Mouse (Mus musculus) embryonic facial prominence, embryonic 14.5 days (tissue): ENCODE measurements around the gene Tk2. TPM values are rescaled to one million over a fixed set of nuclear protein-coding genes. Genes with fewer than 3 reads are reported as not detected.

Experiments
- ATAC-seq: fragments of 200-750 bp; cut with Nextera tagmentation; 2 replicates; pipeline ENCODE4 v1.8.0; 2017; ENCODE audit warnings: low read depth, moderate number of reproducible peaks, moderate TSS enrichment
- DNase-seq: peaks from one replicate; pipeline ENCODE4 v3.0.0-alpha.2; 2015; ENCODE audit warnings: low spot score
- H3K27ac ChIP-seq: fragments of 300-500 bp; sonication (generic); replicated peaks from 2 replicates; pipeline ENCODE4 v1.5.1; 2014; ENCODE audit warnings: low read depth, mild to moderate bottlenecking, low read length, moderate library complexity
- H3K27me3 ChIP-seq: fragments of 300-500 bp; sonication (generic); replicated peaks from 2 replicates; pipeline ENCODE4 v1.6.1; 2014; ENCODE audit warnings: low read length; ENCODE audit not compliant: control insufficient read depth, insufficient read depth
- H3K36me3 ChIP-seq: fragments of 300-500 bp; sonication (generic); 2 replicates; pipeline ENCODE4 v1.6.1; 2014; ENCODE audit warnings: low read length, mixed read lengths; ENCODE audit not compliant: control insufficient read depth, insufficient read depth
- H3K4me1 ChIP-seq: fragments of 300-500 bp; sonication (generic); 2 replicates; pipeline ENCODE4 v1.6.1; 2014; ENCODE audit warnings: antibody characterized with exemption, low read length; ENCODE audit not compliant: control insufficient read depth, insufficient read depth
- H3K4me2 ChIP-seq: fragments of 300-500 bp; sonication (generic); 2 replicates; pipeline ENCODE4 v1.6.1; 2014; ENCODE audit warnings: low read depth, mild to moderate bottlenecking, low read length, moderate library complexity, mixed read lengths
- H3K4me3 ChIP-seq: fragments of 300-500 bp; sonication (generic); 2 replicates; pipeline ENCODE4 v1.5.1; 2014; ENCODE audit warnings: low read depth, mild to moderate bottlenecking, low read length
- H3K9ac ChIP-seq: fragments of 300-500 bp; sonication (generic); 2 replicates; pipeline ENCODE4 v1.6.1; 2014; ENCODE audit warnings: low read depth, mild to moderate bottlenecking, low read length, moderate library complexity, mixed read lengths
- H3K9me3 ChIP-seq: fragments of 300-500 bp; sonication (generic); 2 replicates; pipeline ENCODE4 v1.6.1; 2016; ENCODE audit warnings: low read length; ENCODE audit not compliant: control insufficient read depth
- WGBS: fragments of 180-500 bp; shearing (Covaris S2); extraction: QIAGEN DNeasy Blood & Tissue Kit; methylation state at CpG from one replicate; pipeline ENCODE4 v1.1.7; 2014; 5-methylcytosine and 5-hydroxymethylcytosine counted together
- polyA plus RNA-seq: library from polyadenylated mRNA; unstranded; fragments of >200 nt; fragmentation: Nextera tagmentation; extraction: Ambion mirVana; gene quantifications from 2 replicates; pipeline ENCODE4 v1.2.1, GENCODE M21; 2014

The Tk2 gene
- polyA plus RNA-seq, 1 experiment from 2014 or later: 16.4 TPM

DNA sequence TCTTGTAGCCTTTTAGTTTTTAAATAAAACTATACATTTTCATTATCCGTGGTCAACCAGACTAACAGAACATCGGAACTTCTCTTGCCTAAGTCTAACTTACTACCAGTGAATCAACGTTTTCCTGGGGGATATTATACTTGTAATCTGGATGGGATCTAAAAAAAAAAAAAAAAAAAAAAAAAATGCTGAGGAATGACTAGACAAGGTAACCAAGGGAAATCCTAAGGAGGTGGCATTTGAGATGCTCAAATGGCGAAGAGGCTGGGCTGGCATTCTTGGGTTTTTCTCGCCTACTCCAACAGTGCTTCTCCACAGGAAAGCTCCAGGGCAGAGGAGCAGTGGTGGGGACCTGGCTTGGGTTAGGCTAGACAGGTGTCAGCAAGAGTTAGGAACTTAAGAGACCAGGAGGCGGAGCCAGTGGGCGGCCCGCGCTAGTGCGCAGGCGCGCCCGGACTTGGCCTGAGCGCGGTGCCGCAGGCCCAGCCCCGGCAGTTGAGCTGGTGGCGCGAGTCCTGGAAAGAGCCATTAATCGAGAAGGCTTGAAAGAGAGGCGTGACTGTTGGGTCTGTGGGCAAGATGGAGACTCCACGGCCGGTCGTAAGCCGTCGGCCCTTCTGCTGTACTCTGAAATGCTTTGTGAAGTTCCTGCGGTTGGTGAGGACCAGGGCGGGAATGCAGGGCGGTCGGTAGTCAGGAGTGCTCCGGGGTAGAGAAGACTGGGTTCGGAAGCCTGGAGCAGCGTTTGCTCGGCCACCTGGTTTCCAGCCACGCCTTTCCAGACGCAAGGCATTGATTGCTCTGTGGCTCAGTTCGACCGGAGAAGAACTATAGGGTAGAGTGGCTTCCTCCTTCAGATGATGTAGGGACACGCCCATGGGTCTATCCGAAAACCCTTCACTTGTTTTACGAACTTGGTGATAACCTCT lies 2.3 kb upstream of the Tk2 start, which contains the start of gene Cklf:
TSS of gene Cklf (plus strand) at position 423 of the 929 bp plus-strand sequence.
- Histone ChIP-seq H3K36me3 (no peaks in the 10 kb centered on the region), H3K4me3 (peak within 1 kb of the TSS; percentile 73), H3K4me1 (peaks cover 13% of the 10 kb centered on the region), H3K4me2 (peak within 1 kb of the TSS; percentile 65), H3K9ac (peak within 1 kb of the TSS; percentile 82), H3K27me3 (peaks cover 3% of the 10 kb centered on the region; the same call in 1 of the 2 replicates), H3K9me3 (no peaks in the 10 kb centered on the region), H3K27ac (peak within 1 kb of the TSS; percentile 88)
- 4% methylated on average over 40 of the region's 41 CpGs for WGBS
- ATAC-seq: peak; percentile 89
- peak; percentile 94 for DNase-seq

DNA sequence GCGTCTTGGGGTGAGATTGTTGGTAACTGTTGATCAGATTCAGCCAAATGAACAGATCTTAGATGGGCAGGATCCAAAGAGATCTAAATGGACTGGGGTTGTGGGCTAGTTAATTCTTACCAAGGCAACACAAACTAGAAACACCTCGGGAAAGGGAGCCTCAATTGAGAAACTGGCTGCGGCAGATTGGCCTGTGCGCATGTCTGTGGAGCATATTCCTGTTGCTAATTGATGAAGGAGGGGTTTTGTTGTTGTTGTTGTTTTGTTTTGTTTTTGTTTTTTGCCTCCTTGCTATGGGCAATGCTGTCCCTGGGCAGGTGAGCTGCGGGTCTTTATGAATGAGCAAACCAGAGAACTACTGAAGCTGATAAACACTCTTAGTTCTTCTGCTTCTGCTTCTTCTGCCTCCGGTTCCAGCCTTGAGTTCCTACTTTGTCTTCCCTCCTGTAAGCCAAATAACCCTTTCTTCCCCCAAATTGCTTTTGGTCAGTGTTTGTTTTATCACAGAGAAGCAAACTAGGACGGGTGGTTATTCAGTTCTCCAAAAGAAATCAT lies 1.2 kb upstream of the Tk2 start:
- no peak overlapping the region for H3K4me3 ChIP-seq
- H3K9me3 ChIP-seq: no peaks in the 10 kb centered on the region
- DNase-seq: no peak
- no peak overlapping the region for H3K4me2 ChIP-seq
- no peak overlapping the region for H3K27ac ChIP-seq
- no peak overlapping the region for H3K9ac ChIP-seq
- peaks cover 8% of the 10 kb centered on the region; the same call in 1 of the 2 replicates for H3K36me3 ChIP-seq
- peaks cover 3% of the 10 kb centered on the region; the same call in 1 of the 2 replicates for H3K27me3 ChIP-seq
- ATAC-seq: no peak
- H3K4me1 ChIP-seq: peaks cover 13% of the 10 kb centered on the region
- WGBS: 81% methylated on average over 7 of the region's 7 CpGs

DNA sequence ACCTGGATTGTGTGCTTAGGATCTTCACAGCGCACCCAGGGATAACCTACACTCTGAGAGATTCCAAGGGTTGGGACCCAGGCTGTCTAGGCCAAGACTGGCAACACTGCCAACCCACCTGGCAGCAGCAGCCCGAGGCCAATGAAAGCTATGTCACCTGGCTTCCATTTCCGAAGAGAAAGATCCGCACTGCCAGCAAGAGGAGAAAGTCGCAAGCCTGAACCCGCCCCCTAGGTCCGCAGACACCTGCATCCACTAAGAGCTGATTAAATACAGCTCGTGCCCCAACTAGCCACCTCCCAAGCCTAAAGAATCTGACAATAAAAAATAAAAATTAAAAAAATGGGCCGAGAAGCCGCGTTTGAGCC lies 466 bp downstream of the Tk2 start:
- H3K36me3 ChIP-seq: peaks cover 13% of the 10 kb centered on the region; the same call in 1 of the 2 replicates
- H3K9me3 ChIP-seq: no peaks in the 10 kb centered on the region
- H3K27me3 ChIP-seq: peaks cover 3% of the 10 kb centered on the region; the same call in 1 of the 2 replicates
- H3K4me3 ChIP-seq: peak overlapping the region; percentile 88
- H3K4me1 ChIP-seq: peaks cover 13% of the 10 kb centered on the region
- WGBS: 1% methylated on average over 11 of the region's 11 CpGs
- H3K27ac ChIP-seq: peak overlapping the region; percentile 52; the same call in 1 of the 2 replicates
- peak overlapping the region; percentile 89 for H3K4me2 ChIP-seq
- peak; percentile 7; the same call in 1 of the 2 replicates for ATAC-seq
- peak overlapping the region; percentile 83 for H3K9ac ChIP-seq
- DNase-seq: peak; percentile 15

DNA sequence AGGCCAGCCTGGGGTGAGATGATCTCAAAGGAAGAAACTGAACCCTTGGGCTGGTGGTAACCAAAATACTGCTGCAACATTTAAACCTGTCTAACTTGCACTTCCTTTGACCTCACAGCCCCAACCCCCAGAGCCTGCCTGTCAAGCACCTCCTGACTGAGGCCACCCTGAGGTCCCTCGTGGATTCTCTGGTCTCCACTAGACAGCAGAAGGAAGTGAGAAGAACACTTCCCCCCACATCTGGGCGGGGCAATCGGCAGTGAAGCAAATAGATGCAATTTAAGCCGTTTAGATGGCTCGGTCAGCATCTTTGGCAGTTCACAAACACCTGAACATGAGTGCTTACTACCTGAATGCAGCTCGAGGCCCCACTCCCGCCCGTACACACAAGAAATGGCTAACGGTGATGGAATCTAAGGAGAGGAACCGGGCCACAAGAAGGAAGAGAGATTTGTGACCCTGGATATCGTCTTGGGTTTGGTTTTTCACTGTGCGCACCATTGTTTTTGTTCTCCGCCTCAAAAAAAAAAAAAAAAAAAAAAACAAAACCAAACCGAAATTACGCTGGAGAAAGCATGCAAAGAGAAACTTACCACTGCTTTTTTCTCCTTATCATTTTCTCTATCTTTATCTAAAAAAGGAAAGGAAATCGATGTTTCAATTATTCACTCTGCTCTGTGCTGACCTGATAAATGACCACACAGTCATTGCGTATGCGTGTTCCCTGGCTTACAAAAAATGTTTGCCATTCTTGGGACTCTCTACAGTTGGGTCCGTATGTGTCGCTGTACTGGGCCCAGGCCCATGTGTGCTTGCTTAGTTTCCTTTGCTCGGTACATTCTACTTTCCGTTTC lies 1.1 kb downstream of the Tk2 start:
- peaks cover 3% of the 10 kb centered on the region; the same call in 1 of the 2 replicates for H3K27me3 ChIP-seq
- peaks cover 13% of the 10 kb centered on the region for H3K4me1 ChIP-seq
- H3K4me3 ChIP-seq: peak overlapping the region; percentile 88
- H3K36me3 ChIP-seq: peaks cover 19% of the 10 kb centered on the region; the same call in 1 of the 2 replicates
- DNase-seq (peak; percentile 16), ATAC-seq (no peak)
- H3K9me3 ChIP-seq: no peaks in the 10 kb centered on the region
- peak overlapping the region; percentile 83 for H3K9ac ChIP-seq
- WGBS: 65% methylated on average over 22 of the region's 22 CpGs
- H3K27ac ChIP-seq: no peak overlapping the region
- peak overlapping the region; percentile 89 for H3K4me2 ChIP-seq

DNA sequence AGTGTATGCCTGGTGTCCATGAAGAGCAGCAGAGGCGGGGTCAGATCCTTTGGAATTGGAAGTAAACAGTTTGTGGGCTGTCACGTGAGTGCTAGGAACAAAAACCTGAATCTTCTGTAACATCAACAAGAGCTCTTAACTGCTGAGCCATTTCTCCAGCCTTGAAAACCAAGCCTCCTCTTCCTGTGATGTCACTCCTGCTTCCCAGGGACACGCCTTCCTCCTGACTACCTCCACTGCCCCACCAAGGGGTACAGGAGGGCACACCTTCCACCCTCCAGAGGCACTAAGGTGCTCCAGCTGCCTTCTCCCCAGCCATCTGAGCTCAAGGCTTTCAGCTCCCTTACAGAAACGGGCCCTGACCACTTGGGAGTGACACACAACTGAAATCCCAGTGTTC lies 1.7 kb downstream of the Tk2 start:
- WGBS: 81% methylated on average over 4 of the region's 4 CpGs
- Histone ChIP-seq H3K27ac (no peak overlapping the region), H3K4me2 (no peak overlapping the region), H3K36me3 (peaks cover 26% of the 10 kb centered on the region; the same call in 1 of the 2 replicates), H3K9ac (no peak overlapping the region), H3K4me1 (peaks cover 8% of the 10 kb centered on the region), H3K27me3 (peaks cover 3% of the 10 kb centered on the region; the same call in 1 of the 2 replicates), H3K9me3 (no peaks in the 10 kb centered on the region), H3K4me3 (no peak overlapping the region)
- no peak for DNase-seq
- ATAC-seq: no peak

DNA sequence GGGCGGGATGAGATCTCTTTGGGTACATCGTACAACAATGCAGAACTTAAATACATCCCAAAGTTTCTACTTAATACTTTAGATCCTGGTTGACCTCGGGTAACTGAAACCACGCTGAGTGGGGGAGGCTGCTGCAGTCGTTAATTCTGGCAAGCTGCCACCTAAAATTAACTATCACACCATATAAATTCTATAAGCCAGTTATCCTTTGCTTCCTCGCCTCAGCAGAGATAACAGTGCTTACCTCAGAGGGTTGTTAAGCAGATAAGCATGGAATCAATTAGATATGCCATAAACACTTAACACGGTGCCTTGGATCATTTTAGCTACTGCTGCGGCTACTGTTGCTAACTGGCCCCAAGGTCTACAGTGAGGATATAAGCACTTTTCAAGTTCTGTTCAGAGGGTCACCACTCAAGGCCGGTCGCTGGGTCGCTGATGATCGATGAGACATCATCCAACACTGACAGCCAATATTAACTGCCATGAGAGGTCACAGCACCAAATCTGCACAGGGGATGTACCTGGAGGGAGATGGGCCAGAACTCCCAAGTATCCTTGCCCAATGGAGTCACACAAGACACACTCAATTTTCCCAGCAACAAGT lies 6.2 kb downstream of the Tk2 start:
- Histone ChIP-seq H3K4me3 (no peak overlapping the region), H3K27ac (no peak overlapping the region), H3K9ac (no peak overlapping the region), H3K9me3 (no peaks in the 10 kb centered on the region), H3K4me1 (no peaks in the 10 kb centered on the region), H3K4me2 (no peak overlapping the region), H3K27me3 (no peaks in the 10 kb centered on the region), H3K36me3 (peaks cover 60% of the 10 kb centered on the region)
- DNase-seq (no peak), ATAC-seq (no peak)
- WGBS: 74% methylated on average over 12 of the region's 12 CpGs

DNA sequence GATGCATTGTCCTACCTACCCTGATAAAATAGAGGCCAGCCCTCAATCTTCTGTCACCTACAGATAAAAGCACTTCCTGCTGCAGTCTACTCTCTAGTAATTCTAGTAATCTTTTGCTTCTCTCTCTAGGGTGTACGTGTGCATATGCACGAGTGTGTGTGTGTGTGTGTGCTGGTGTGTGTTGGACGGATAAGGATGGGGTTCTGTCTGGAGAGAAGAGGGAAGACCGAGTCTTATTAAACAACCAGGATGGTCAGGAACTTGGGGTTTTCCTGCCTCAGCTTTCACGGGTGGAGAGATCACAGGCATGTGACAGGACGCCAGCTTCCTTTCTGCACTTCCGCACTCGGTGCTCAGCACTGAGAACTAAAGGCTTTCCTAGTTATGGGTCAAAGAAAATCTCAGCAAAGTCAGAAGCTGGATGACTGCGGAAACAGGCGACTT lies 8.9 kb downstream of the Tk2 start:
- DNase-seq (no peak), ATAC-seq (no peak)
- no peak overlapping the region for H3K4me3 ChIP-seq
- WGBS: 85% methylated on average over 10 of the region's 10 CpGs
- no peak overlapping the region for H3K9ac ChIP-seq
- no peaks in the 10 kb centered on the region for H3K9me3 ChIP-seq
- H3K27me3 ChIP-seq: no peaks in the 10 kb centered on the region
- H3K4me1 ChIP-seq: no peaks in the 10 kb centered on the region
- peaks cover 73% of the 10 kb centered on the region for H3K36me3 ChIP-seq
- no peak overlapping the region for H3K4me2 ChIP-seq
- no peak overlapping the region for H3K27ac ChIP-seq

DNA sequence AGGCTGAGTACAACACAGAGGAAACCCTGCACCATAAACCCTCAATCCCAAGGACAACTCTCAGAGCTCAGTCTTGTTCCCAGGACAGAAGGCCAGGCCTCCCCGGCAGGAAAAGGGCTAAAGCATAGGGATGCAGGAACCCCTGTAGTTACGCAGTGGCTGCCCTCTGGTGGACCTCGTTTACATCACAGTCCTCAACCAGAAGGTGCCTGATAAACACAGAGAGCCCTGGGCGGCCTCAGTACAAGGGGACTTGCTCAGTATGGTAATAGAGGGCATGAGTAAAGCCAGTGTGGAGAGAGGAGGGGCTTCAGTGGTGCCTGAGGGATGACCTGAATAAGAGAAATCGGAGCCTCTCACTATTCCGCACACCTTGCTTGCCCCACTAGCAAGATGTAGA lies 13.8 kb downstream of the Tk2 start:
- 44% methylated on average over 6 of the region's 6 CpGs for WGBS
- ATAC-seq (0 out of 2 replicates have a peak, but pooled peaks have one; percentile 30), DNase-seq (peak; percentile 19)
- Histone ChIP-seq H3K27ac (no peak overlapping the region), H3K9ac (no peak overlapping the region), H3K27me3 (no peaks in the 10 kb centered on the region), H3K4me3 (no peak overlapping the region), H3K9me3 (no peaks in the 10 kb centered on the region), H3K36me3 (peaks cover 80% of the 10 kb centered on the region), H3K4me2 (no peak overlapping the region), H3K4me1 (no peaks in the 10 kb centered on the region)
